Mouse (Mus musculus): ENCODE data around the gene Nrbf2.

Nrbf2 gene

DNA sequence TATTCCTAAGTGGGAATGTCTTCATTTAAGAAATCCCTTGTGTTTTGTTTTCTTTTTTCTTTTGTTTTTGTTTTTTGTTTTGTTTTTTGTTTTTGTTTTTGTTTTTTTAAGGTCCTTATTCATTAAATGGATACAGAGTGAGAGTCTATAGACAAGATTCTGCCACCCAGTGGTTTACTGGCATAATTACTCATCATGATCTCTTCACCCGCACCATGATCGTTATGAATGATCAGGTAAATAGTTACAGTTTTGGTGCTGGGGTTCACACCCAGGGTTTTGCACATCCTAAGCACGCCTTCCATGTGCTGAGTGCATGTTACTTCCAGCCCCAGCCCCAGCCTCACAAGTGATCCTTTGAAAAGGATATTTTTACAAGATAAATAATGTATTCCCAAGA lies 68.2 kb downstream of the Nrbf2 start:
- DNase-seq (ENCODE audit: low spot score): no peak
